Mouse (Mus musculus): ENCODE data around the gene Gemin5.

DNA sequence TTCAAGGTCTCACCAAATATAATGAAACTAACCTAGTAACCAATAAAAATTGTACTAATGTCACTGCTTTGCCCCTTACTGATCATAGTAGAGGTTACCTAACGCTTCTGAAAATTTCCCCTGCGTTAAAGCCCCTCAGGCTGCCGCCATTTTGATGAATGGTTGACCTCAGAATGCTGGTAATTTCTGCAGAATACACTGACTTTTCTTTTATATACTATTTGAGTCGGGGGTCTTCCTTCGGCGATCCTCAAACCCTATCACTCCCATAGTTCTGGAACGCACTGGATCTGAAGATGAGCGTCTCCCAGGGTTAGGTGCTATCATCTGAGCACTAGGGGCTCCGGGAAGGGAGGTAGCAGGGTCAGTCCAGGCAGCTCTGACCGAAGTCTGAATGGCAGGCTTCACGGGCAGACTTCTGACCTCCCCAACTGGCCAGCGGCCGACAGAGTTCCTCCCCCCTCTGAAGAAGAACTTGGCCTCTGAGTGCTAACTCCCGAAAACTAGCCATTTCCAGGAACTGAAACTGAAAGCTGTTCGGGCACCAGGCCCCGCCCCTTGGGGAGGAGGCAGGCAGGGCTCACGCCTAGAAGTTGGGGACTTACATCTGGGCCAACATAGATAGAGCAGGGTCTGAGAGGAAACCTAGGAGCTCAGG is 46.2 kb upstream of the Gemin5 start:
- TF ChIP-seq POLR2A (IDR thresholded peaks at IDR 0.05; ENCODE audit: insufficient read length, low read depth) (no peak), TCF3 (IDR thresholded peaks at IDR 0.05; ENCODE audit: insufficient read length, low read depth) (no peak), POLR2AphosphoS2 (IDR thresholded peaks at IDR 0.05; ENCODE audit: insufficient read length, low read depth) (no peak), TCF12 (IDR thresholded peaks at IDR 0.05; ENCODE audit: insufficient read depth, poor library complexity, severe bottlenecking) (no peak)
